Mouse (Mus musculus): ENCODE data around the gene Zfp366. TPM values are rescaled to one million over a fixed set of nuclear protein-coding genes. Genes with fewer than 3 reads are reported as not detected.

Zfp366 gene
- polyA plus RNA-seq, 1 experiment: 9.0 TPM

GRCm38 (mm10) chr13:99282961-99283360 is 98.3 kb downstream of the Zfp366 start:
- Histone ChIP-seq H3K27me3 (ENCODE audit: control insufficient read depth, insufficient read depth, low read length) (no peaks in the 10 kb centered on the region), H3K4me3 (ENCODE audit: extremely low read depth, insufficient read depth, insufficient read length) (no peak overlapping the region), H3K36me3 (ENCODE audit: control insufficient read depth, insufficient read depth, low read length) (no peaks in the 10 kb centered on the region), H3K27ac (ENCODE audit: insufficient read depth, low read length) (no peak overlapping the region), H3K4me1 (ENCODE audit: control insufficient read depth, insufficient read depth, insufficient read length) (no peaks in the 10 kb centered on the region)
- WGBS: 68% methylated on average over 6 of the region's 6 CpGs
- TF ChIP-seq CTCF (IDR thresholded peaks at IDR 0.05; ENCODE audit: extremely low read depth, insufficient read depth, insufficient read length, insufficient replicate concordance): no peak
- no peak for TF ChIP-seq POLR2A (IDR thresholded peaks at IDR 0.05; ENCODE audit: low read depth, low read length)
- no peak for DNase-seq (ENCODE audit: low read depth in 1 of 2, low spot score in 2 of 2)

- 94% methylated on average over 12 of the region's 12 CpGs for WGBS
- no peak overlapping the region for H3K4me3 ChIP-seq (ENCODE audit: extremely low read depth, insufficient read depth, insufficient read length)
- H3K4me1 ChIP-seq (ENCODE audit: control insufficient read depth, insufficient read depth, insufficient read length): no peaks in the 10 kb centered on the region
- DNase-seq (ENCODE audit: low read depth in 1 of 2, low spot score in 2 of 2): no peak
- H3K27ac ChIP-seq (ENCODE audit: insufficient read depth, low read length): no peak overlapping the region
- no peaks in the 10 kb centered on the region for H3K36me3 ChIP-seq (ENCODE audit: control insufficient read depth, insufficient read depth, low read length)
- no peaks in the 10 kb centered on the region for H3K27me3 ChIP-seq (ENCODE audit: control insufficient read depth, insufficient read depth, low read length)
- TF ChIP-seq CTCF (IDR thresholded peaks at IDR 0.05; ENCODE audit: extremely low read depth, insufficient read depth, insufficient read length, insufficient replicate concordance) (no peak), POLR2A (IDR thresholded peaks at IDR 0.05; ENCODE audit: low read depth, low read length) (no peak)
Observed at GRCm38 (mm10) chr13:99283916-99284315, 99.3 kb downstream of the Zfp366 start.

GRCm38 (mm10) chr13:99284400-99285160 is 100.0 kb downstream of the Zfp366 start:
- Histone ChIP-seq H3K27me3 (ENCODE audit: control insufficient read depth, insufficient read depth, low read length) (no peaks in the 10 kb centered on the region), H3K4me3 (ENCODE audit: extremely low read depth, insufficient read depth, insufficient read length) (no peak overlapping the region), H3K27ac (ENCODE audit: insufficient read depth, low read length) (no peak overlapping the region), H3K36me3 (ENCODE audit: control insufficient read depth, insufficient read depth, low read length) (no peaks in the 10 kb centered on the region), H3K4me1 (ENCODE audit: control insufficient read depth, insufficient read depth, insufficient read length) (no peaks in the 10 kb centered on the region)
- no peak for TF ChIP-seq CTCF (IDR thresholded peaks at IDR 0.05; ENCODE audit: extremely low read depth, insufficient read depth, insufficient read length, insufficient replicate concordance)
- no peak for TF ChIP-seq POLR2A (IDR thresholded peaks at IDR 0.05; ENCODE audit: low read depth, low read length)
- 93% methylated on average over 21 of the region's 21 CpGs for WGBS
- no peak for DNase-seq (ENCODE audit: low read depth in 1 of 2, low spot score in 2 of 2)

GRCm38 (mm10) chr13:99285241-99285640 is 100.6 kb downstream of the Zfp366 start:
- no peak overlapping the region for H3K4me3 ChIP-seq (ENCODE audit: extremely low read depth, insufficient read depth, insufficient read length)
- TF ChIP-seq CTCF (IDR thresholded peaks at IDR 0.05; ENCODE audit: extremely low read depth, insufficient read depth, insufficient read length, insufficient replicate concordance) (no peak), POLR2A (IDR thresholded peaks at IDR 0.05; ENCODE audit: low read depth, low read length) (no peak)
- H3K27me3 ChIP-seq (ENCODE audit: control insufficient read depth, insufficient read depth, low read length): no peaks in the 10 kb centered on the region
- 65% methylated on average over 2 of the region's 2 CpGs for WGBS
- no peak for DNase-seq (ENCODE audit: low read depth in 1 of 2, low spot score in 2 of 2)
- no peaks in the 10 kb centered on the region for H3K4me1 ChIP-seq (ENCODE audit: control insufficient read depth, insufficient read depth, insufficient read length)
- H3K27ac ChIP-seq (ENCODE audit: insufficient read depth, low read length): no peak overlapping the region
- no peaks in the 10 kb centered on the region for H3K36me3 ChIP-seq (ENCODE audit: control insufficient read depth, insufficient read depth, low read length)

- Histone ChIP-seq H3K27me3 (ENCODE audit: control insufficient read depth, insufficient read depth, low read length) (no peaks in the 10 kb centered on the region), H3K27ac (ENCODE audit: insufficient read depth, low read length) (peak overlapping the region; percentile 22; the same call in 1 of the 2 replicates), H3K36me3 (ENCODE audit: control insufficient read depth, insufficient read depth, low read length) (no peaks in the 10 kb centered on the region), H3K4me3 (ENCODE audit: extremely low read depth, insufficient read depth, insufficient read length) (no peak overlapping the region), H3K4me1 (ENCODE audit: control insufficient read depth, insufficient read depth, insufficient read length) (no peaks in the 10 kb centered on the region)
- whole genome bisulfite sequencing: 75% methylated on average over 4 of the region's 4 CpGs
- TF ChIP-seq POLR2A (IDR thresholded peaks at IDR 0.05; ENCODE audit: low read depth, low read length): no peak
- TF ChIP-seq CTCF (IDR thresholded peaks at IDR 0.05; ENCODE audit: extremely low read depth, insufficient read depth, insufficient read length, insufficient replicate concordance): no peak
- DNase-seq (ENCODE audit: low read depth in 1 of 2, low spot score in 2 of 2): no peak
Observed at GRCm38 (mm10) chr13:99287207-99287606, 102.6 kb downstream of the Zfp366 start.

GRCm38 (mm10) chr13:99287786-99288185 is 103.2 kb downstream of the Zfp366 start:
- Histone ChIP-seq H3K4me3 (ENCODE audit: extremely low read depth, insufficient read depth, insufficient read length) (no peak overlapping the region), H3K27me3 (ENCODE audit: control insufficient read depth, insufficient read depth, low read length) (no peaks in the 10 kb centered on the region), H3K36me3 (ENCODE audit: control insufficient read depth, insufficient read depth, low read length) (no peaks in the 10 kb centered on the region), H3K4me1 (ENCODE audit: control insufficient read depth, insufficient read depth, insufficient read length) (no peaks in the 10 kb centered on the region), H3K27ac (ENCODE audit: insufficient read depth, low read length) (peak overlapping the region; percentile 22; the same call in 1 of the 2 replicates)
- 60% methylated on average over 9 of the region's 9 CpGs for WGBS
- DNase-seq (ENCODE audit: low read depth in 1 of 2, low spot score in 2 of 2): no peak
- TF ChIP-seq CTCF (IDR thresholded peaks at IDR 0.05; ENCODE audit: extremely low read depth, insufficient read depth, insufficient read length, insufficient replicate concordance) (no peak), POLR2A (IDR thresholded peaks at IDR 0.05; ENCODE audit: low read depth, low read length) (no peak)

- DNase-seq (ENCODE audit: low read depth in 1 of 2, low spot score in 2 of 2): no peak
- no peak for TF ChIP-seq CTCF (IDR thresholded peaks at IDR 0.05; ENCODE audit: extremely low read depth, insufficient read depth, insufficient read length, insufficient replicate concordance)
- no peak for TF ChIP-seq POLR2A (IDR thresholded peaks at IDR 0.05; ENCODE audit: low read depth, low read length)
- Histone ChIP-seq H3K36me3 (ENCODE audit: control insufficient read depth, insufficient read depth, low read length) (no peaks in the 10 kb centered on the region), H3K27me3 (ENCODE audit: control insufficient read depth, insufficient read depth, low read length) (no peaks in the 10 kb centered on the region), H3K4me3 (ENCODE audit: extremely low read depth, insufficient read depth, insufficient read length) (no peak overlapping the region), H3K4me1 (ENCODE audit: control insufficient read depth, insufficient read depth, insufficient read length) (no peaks in the 10 kb centered on the region), H3K27ac (ENCODE audit: insufficient read depth, low read length) (no peak overlapping the region)
- WGBS: 92% methylated on average over 8 of the region's 8 CpGs
Observed at GRCm38 (mm10) chr13:99290766-99291165, 106.1 kb downstream of the Zfp366 start.

All from spleen, adult 2 months (tissue).